Mouse (Mus musculus) right cerebral cortex, adult 18-20 months (tissue): ENCODE data around the gene Mrtfb.

Source experiments
- DNase-seq: peaks from one replicate; pipeline ENCODE4 v3.0.0; 2022; ENCODE audit warnings: mixed read lengths

Gene Mrtfb

DNA sequence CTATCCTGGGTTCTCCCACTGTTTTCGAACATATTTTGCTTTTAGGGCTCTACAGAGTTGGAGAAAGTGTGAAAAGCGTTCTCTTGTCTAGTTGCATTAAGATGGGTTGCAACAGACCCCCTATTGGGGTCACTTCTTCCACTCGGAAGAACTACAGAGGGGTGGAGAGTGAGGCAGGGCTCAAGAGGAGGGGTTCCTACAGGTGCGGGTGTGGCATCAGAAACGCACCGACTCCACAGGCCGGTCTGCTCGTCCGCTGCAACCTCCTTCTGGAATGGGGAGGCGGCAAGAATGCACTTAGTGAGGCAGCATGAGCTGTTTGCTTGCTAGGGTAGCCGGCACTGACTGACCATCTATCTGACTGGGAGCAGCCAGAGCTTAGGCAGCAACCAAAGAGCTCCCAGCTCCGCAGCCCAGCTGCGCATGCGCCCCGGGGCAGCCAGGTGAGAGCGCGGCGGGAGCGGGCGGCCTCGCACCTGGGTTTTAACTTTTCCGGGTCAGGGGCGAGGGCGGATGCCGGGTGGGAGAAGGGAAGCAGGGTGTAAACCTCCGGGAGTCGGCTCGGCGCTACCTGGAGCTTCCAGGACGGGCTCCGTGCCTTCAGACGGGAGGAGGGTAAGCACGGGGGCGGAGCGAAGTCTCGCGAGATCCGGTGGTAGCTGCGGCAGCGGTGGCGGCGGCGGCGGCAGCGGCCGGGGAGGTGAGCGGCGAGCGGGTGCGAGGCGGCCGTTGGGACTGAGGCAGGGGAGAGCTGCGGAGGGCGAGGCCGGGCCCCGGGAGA is at the start of gene Mrtfb:
Gene Mrtfb, plus strand, starts transcription at position 627 of the 781 bp plus-strand sequence.
- DNase-seq, result peak; percentile 89

- DNase-seq, result peak; percentile 72
These were observed 48.6 kb upstream of the Mrtfb start for GRCm38 (mm10) chr16:13207649-13208048.

DNA sequence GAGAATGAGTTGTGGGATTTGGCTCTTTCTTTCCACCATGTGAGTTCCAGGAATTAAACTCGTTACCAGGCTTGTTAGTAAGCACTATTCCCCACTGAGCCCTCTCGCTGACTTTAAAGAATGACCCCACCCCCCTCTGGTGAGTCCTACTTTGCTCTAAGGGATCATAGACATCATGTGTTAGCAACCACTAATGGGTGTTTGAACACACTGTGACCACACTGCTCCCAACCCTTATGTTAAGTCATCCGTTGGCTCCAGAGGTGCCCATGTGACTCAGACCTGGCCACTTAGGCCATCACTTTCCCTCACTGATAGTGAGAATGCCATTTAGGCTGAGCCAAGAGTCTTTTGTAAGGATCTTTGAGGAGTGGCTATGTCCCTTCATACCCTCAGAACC is 48.2 kb upstream of the Mrtfb start:
- DNase-seq, result no peak

DNA sequence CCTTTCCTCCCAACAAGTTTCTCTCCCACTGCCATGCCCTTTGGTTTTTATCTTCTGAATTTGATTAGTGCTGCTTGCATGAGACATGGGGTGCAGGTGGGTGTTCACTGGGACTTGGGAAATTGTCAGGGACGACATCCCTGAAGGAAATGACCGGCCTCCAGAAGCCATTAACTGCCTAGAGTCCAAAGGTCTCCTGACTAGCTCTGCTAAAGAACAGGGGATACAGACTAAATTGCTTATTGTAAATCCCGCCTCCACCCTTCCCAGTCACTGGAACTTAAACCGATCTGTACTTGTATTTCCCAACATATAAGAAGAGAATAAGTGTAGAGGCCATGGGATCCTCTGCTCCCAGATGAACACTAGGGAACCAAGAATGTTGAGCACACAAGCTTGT is 43.5 kb upstream of the Mrtfb start:
- DNase-seq, result no peak

DNA sequence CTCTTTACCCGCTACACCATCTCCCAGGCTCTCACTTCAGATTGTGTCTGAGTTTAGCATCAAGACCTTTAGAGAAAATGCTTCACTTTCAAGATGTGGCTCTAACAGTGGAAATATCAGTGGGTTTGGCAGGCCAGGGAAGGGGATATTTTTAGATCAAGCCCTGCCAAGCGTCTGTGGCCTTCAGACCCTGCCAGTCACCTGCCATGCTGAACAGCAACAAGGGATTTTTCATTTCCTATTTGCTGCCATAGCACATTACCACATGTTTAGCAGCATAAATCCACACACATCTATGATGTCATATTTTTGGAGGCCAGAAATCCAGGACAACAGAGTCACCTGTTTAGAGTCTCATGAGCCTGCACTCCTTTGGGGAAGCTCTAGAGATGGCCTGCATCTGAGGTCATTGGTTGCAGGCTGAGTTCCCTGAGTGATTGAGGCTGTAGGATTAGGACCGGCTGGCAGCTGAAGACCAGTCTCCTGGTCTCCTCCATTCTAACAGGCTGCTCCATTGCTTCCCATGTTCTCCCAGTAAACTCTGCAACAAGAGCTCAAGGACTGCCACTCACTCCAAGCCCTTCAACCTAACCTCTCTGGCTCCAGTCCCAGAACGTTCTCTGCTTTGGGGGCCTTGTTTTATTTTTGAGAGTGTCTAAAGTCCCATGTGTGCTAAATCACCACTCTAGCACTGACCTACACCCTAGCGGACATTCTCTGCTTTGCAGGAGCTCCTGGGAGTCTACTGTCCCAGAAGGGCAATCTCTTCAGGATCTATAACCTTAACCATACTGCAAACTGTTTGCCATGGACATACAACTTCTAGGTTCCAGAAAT is 39.9 kb upstream of the Mrtfb start:
- DNase-seq, result no peak

DNA sequence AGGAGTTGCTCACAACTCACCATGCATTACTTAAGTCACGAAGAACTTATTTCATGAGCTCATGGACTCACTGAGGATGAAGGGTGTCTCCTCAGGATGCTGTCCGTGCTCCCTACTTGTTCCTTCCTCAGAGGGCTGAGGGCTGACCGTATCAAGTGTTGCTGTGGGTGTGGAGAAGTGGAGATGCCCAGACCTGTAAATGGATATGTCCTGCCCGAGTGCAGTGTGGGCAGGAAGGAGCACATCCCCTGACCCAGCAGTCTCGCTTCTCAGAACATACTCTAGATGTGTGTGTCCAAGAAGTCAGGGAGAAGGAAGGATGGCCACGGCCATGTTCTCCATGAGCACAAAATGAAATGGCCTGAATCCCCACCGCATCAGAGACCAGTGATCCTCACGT is 38.3 kb upstream of the Mrtfb start:
- no peak for DNase-seq

GRCm38 (mm10) chr16:13221475-13221874 is 34.8 kb upstream of the Mrtfb start:
- no peak for DNase-seq

DNA sequence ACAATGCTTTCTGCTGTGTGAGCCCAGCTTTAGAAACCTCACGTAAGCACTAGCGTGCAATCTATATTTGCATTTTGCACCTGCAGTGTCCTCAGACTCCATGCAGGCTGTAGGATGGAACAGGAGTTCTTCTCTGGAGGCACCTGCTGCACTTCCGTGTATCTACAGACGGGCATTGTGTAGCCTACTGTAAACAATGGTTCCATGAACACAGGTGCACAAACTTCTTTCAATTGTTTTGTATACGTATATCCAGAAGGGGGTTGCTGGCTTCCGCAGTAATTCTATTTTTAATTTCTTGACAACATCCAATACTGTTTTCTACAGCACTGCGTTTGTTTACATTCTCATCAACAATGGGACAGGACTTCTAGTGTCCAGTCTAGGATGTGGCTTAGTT is 24.2 kb upstream of the Mrtfb start:
- no peak for DNase-seq

DNA sequence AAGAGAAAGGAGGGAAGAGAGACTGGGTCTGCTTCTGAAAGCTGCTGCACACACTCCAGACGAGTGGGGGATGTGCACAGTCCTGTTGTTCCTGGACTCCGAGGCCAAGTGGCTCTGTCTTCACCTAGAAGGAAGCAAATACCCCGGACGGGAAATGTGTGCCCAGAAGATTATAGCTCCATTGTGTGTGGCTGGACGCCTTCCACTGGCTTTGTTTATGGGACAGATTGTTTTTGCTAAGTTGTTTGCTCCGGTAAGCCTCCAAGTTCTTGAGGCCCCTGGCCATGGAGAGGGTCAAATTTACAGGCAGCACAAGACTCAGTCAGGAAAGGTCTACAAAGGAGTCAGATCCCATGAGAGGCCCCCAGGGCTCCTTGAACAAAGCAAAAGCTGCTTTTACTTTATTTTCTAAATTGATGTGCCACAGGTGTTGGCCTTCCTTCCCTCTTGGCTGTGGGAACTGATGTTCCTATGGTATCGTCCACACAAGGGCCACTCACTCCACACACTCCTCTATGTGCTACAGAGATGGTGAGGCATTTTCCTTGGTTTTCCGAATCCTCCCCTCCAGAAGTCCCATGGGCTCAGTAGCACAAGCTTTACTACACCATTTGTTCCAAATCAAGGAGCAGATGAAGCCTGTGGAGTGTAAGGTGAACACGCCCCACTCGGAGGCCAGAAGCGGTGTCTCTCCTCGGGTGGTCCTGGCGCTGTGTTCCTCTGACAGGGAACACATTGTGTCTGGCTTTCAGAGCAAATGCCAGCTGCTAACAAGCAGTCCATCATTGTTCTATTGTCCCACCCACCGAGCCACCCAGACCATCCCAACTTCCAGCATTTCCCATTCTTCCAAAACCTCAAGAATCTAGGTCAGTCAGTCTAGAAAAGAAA is 23.1 kb upstream of the Mrtfb start:
- no peak for DNase-seq

GRCm38 (mm10) chr16:13239039-13239438 is 17.2 kb upstream of the Mrtfb start:
- DNase-seq, result no peak

GRCm38 (mm10) chr16:13239544-13239943 is 16.7 kb upstream of the Mrtfb start:
- no peak for DNase-seq

- no peak for DNase-seq
These were observed 16.0 kb upstream of the Mrtfb start for GRCm38 (mm10) chr16:13240326-13240725.

- DNase-seq, result no peak
These were observed 10.6 kb upstream of the Mrtfb start for GRCm38 (mm10) chr16:13245658-13246057.

DNA sequence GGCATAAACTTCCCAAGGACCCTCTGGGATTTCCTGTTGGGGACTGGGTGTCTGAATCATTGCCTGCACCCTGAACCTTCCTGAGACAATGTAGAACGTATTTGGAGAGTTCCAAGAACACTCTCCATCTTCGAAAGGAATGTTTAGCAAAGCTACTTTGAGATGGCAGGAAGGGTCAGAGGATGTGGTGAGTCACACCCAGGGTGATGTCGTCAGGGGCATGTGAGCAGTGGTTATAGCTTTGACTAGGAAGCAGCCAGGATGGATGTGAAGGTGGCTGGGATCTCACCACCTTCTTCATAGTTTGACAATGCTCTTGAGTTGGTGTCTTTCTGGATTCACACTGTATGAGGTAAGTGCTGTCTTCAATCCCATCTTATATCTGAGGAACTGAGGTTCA is 9.4 kb upstream of the Mrtfb start:
- no peak for DNase-seq

DNA sequence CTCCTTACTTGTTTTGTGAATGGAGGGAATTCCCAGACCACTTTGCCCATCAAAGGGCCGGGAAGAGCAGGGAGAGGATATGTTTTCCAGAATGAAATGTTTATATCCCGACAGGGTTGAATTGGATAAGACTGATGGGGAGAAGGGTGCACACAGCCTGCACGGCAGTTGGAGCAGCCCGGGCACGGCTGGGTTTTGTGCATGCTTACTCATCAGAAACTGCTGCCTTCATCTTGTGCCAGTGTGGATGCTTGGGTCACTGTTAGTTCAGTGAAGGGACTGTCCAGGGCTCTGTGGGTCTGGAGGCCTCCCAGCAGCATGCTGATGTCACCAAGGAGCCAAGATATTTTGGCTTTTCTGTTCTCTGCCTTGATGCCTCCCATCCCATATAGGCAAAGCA is 6.2 kb upstream of the Mrtfb start:
- no peak for DNase-seq

DNA sequence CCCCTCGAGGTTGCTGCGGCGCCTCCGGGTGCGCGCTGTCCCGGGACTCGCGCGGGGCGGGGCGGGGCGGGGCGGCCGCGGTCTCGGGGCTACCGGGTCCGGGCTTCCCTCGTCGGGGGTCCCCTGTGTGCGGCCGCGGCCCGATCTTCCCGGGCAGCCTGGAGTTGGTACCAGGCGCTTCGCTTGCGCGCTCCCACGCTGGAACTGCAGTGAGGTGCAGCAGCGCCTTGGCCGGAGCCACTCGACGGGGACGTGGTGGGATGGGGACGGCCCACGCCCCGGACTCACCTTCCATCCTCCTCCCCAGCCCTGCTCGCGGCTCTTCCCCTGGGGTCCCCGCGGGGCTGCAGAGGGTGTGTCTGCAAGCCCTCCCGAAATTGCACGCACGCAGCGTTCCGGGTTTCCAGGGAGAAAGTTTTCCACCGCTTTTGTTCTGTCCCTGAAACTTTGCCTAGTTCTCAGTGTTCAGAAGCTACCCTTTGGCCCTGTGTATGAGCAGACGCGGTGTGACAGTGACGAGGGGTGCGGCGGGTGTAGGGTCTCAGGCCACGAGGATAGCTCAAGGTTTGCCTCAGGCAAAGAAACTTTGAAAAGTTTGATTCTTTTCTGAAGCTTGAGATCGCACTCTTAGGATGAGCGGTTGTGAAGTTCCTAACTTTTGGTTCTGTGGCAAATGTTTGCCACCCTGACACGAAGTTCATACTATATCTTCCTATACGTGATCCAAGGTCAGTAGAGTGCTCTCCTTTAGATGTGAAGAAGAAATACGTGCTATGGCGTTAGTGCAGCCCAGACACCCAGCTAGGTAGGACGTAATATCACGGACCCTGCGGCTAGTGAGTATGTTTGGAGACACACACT is 616 bp downstream of the Mrtfb start:
- peak; percentile 18 for DNase-seq

DNA sequence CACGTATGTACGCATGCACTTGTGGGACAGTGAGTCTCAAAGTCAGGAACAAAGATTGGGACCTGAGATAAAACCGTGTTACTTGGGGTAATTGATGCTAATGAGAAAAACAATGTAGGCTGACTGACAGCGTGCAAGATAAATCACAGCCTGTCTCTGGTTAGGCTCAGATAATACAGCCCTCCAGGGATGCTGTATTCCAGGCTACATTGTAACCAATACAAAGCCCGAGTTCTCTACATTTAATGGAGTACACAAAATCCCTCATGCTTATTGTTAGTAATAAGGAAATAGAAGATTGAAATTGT is 1.2 kb downstream of the Mrtfb start:
- DNase-seq, result no peak

DNA sequence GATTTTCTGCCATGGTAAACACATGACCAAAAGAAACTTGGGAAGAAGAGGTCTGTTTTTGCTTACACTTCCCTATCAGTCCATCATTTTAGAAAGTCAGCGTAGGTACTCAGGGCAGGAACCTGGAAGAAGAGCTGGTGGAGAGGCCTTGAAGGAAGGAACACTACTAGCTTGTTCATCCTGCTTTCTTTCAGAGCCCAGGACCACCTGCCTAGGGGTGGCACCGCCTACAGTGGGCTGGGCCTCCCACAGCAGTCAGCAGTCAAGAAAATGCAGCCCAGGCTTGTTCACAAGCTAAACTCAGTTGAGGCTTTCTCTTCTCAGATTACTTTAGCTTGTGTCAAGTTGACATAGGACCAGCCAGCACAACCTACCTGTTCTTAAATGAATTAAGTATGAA is 2.7 kb downstream of the Mrtfb start:
- no peak for DNase-seq

DNA sequence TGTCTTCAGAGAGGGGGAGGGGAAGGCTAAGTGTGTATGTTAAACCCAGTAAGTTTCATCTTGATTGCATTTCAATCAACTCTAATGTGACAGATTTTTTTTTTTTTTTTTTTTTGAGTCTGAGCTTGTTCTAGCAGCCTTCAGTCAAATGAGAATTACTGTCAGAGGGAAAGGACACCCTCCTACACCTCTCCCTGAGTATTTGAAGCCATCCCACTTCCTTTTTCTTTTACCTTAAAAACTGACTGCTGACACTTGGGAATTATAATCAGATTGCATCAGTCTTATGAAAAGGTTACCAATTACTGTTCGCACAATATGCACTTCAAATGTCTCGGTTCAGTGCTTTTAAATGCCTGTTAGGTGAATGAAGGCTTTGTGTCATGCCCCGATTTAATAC is 10.0 kb downstream of the Mrtfb start:
- DNase-seq, result no peak

DNA sequence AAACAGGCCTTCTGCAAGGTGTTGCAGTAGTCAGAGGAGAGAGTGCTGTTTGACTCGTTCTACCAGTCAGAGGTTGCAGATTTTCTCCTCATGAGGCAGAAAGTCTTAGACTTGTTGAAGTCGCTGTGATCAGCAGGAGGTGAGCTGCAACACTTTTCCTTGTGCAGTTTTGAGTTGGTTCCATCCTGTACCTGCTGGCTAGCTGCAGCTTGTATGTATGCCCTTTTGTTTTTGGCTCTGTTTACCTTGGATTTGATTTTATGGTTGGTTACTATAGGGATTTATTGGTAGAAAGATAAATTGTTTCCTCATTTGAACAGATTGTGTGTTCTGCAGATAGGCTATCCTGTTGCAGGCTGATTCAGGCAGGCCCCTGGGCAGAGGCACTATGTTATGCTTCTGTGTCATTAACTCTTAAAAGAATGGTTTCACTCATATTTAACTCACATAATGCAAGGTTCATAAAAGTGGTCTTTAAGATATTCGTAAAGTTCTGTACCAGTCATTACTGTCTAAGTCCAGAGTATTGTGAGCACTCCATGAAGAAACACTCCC is 11.1 kb downstream of the Mrtfb start:
- no peak for DNase-seq

DNA sequence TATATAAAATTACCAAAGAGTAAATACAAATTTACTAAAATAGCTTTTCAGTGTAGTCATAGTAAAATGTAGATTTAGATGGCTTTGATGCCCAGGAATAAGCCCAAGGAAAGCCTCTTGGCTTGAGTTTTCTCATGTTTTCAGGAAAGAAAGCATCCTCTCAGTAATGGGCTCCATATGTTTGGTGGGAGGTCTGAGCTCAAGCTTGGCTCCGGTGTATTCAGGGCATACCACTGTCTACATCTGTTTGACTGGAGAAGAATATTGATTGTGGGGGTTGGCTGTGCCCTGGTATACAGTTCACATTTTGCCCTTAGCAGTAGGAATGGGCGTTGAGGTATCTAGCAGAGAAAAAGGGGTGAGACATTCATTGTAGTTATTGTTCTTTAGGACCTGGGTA is 13.1 kb downstream of the Mrtfb start:
- DNase-seq, result no peak

GRCm38 (mm10) chr16:13276258-13276657 is 20.0 kb downstream of the Mrtfb start:
- no peak for DNase-seq
